In the genomic region with DNA sequence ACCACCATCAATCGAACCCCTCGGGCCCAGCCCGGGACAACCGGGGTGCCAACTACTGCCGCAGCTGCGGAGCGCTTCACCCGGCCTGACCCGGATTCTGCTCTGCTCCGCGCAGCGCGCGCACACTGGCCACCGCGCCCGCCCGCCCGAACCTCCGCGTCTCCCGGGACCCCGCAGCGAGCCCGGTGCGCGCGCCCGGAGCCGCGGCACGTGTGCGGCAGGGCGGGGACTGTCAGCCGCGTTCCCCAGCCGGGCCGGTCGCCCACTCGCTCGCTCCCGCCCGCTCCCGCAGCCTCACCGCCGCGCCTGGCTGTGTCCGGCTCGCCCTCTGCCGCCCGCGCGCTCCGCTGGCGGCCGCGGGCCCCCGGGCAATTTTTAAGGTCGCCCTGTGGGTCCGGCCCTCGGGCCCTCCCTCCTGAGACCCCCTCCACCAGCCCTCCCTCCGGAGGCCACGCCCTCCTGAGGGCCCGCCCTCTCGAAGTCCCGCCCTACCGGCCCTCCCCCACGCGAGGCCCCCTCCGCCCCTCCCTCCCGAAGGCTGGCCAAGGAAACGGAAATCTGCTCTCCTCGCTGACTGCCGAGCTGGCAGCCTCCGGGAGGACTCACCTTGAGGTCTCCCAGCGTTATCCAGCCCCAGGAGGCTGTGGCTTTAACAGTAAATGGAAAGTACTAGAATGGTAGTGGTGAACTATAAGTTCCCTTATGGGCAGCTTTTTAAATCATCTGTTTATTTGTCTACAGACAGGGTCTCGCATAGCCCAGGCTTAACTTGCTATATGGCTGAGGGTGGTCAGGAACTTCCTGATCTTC, we compare ENCODE assay signal across 8 mouse cellular contexts. TPM values are rescaled to one million over a fixed set of nuclear protein-coding genes. Genes with fewer than 3 reads are reported as not detected.
A peak's percentile ranks its signal among the peaks of the same experiment; 100 is the strongest.
DNase-seq lines count a peak whose midpoint lies in the region; ATAC-seq and TF ChIP-seq lines count a peak whose summit lies in the region.

A gene (minus strand): TSS at position 456 of the 810 bp plus-strand sequence.

- 2% methylated on average over 53 of the region's 77 CpGs for WGBS in cerebellum, adult 2 months
- WGBS in forebrain, postnatal 0 days: 1% methylated on average over 60 of the region's 77 CpGs

- TF ChIP-seq CTCF in cerebellum, adult 2 months (IDR thresholded peaks at IDR 0.05; ENCODE audit: borderline replicate concordance, insufficient read depth, low read depth, low read length): no peak
- TF ChIP-seq CTCF in forebrain, postnatal 0 days (IDR thresholded peaks at IDR 0.05; ENCODE audit: low read depth): no peak

- ATAC-seq in forebrain, postnatal 0 days: peak; percentile 94
- ATAC-seq in hematopoietic stem cell, adult 5-6 weeks (replicated peaks in 1 of 2; ENCODE audit: insufficient read depth in 1 of 2, low FRiP score in 2 of 2, low TSS enrichment in 1 of 2, low read depth in 1 of 2, poor library complexity in 2 of 2, severe bottlenecking in 2 of 2): peak; percentile 84

- H3K27me3 ChIP-seq in cerebellum, adult 2 months (ENCODE audit: control insufficient read depth, insufficient read depth, low read length): no peaks in the 10 kb centered on the region
- no peaks in the 10 kb centered on the region for H3K27me3 ChIP-seq in forebrain, postnatal 0 days (ENCODE audit: insufficient read depth, low read length)

- peaks cover 2% of the 10 kb centered on the region; the same call in 1 of the 2 replicates for H3K4me1 ChIP-seq in cerebellum, adult 2 months (ENCODE audit: control insufficient read depth, insufficient read depth, low read length)
- H3K4me1 ChIP-seq in forebrain, postnatal 0 days (ENCODE audit: insufficient read depth): peaks cover 6% of the 10 kb centered on the region; the same call in 1 of the 2 replicates

- peak within 1 kb of the TSS; percentile 90 for H3K27ac ChIP-seq in cerebellum, adult 2 months (ENCODE audit: insufficient read depth, low read length)
- H3K27ac ChIP-seq in forebrain, postnatal 0 days (ENCODE audit: low read depth, low read length): peak within 1 kb of the TSS; percentile 77

- H3K9ac ChIP-seq in forebrain, postnatal 0 days: peak within 1 kb of the TSS; percentile 78

- no peaks in the 10 kb centered on the region for H3K9me3 ChIP-seq in forebrain, postnatal 0 days (ENCODE audit: low read length)

- peak; percentile 90 for TF ChIP-seq POLR2A in cerebellum, adult 2 months (IDR thresholded peaks at IDR 0.05; ENCODE audit: borderline replicate concordance, insufficient read depth, low read length)

- H3K4me3 ChIP-seq in cerebellum, adult 2 months (replicated peaks; ENCODE audit: insufficient read depth, low read depth, low read length): peak within 1 kb of the TSS; percentile 77
- peak within 1 kb of the TSS; percentile 74 for H3K4me3 ChIP-seq in forebrain, postnatal 0 days (ENCODE audit: low read depth, low read length)

- peak; percentile 53 for DNase-seq in MEL-GATA-1-ER (ENCODE audit: extremely low read depth, low read depth)
- peak; percentile 88 to 92 for DNase-seq in cerebellum, adult 2 months
- peak; percentile 91 for DNase-seq in forebrain, postnatal 0 days
- DNase-seq in layer of hippocampus, postnatal 10 days (ENCODE audit: low spot score in 2 of 2): peak; percentile 89 to 92
- DNase-seq in lung, postnatal 10 days: peak; percentile 93
- peak; percentile 92 for DNase-seq in ovary, postnatal 36 days (ENCODE audit: low spot score)
- DNase-seq in thymus, postnatal 25 days: peak; percentile 93

- peak within 1 kb of the TSS; percentile 75 for H3K4me2 ChIP-seq in forebrain, postnatal 0 days (ENCODE audit: low read depth)

- H3K36me3 ChIP-seq in forebrain, postnatal 0 days (ENCODE audit: insufficient read depth): no peaks in the 10 kb centered on the region

RNA-seq across cellular contexts. Expression of the gene that starts here (rescaled TPM):
- 12.1 and 13.1 TPM in 2 replicates for polyA plus RNA-seq in cerebellum, adult 2 months (2012; rRNA removed)
- total RNA-seq in forebrain, postnatal 0 days (2014; rRNA removed): 6.9 and 7.2 TPM in 2 replicates
- 6.0 and 7.3 TPM in 2 replicates for polyA plus RNA-seq in forebrain, postnatal 0 days (2015; fragmentation: Nextera tagmentation; extraction: Ambion mirVana)
- total RNA-seq in hematopoietic stem cell, adult 5-6 weeks (2017): 14.4 and 15.3 TPM in 2 replicates
- total RNA-seq in layer of hippocampus, postnatal 10 days (2021): 1 to 10 TPM; 8.2 to 8.9 TPM

Comparison
In these comparisons a context has a peak if more than half of its experiments do, and no peak if none do; other contexts are left out.
1. Peak in every context shown above with its lines: DNase-seq, ATAC-seq, H3K4me3 ChIP-seq and H3K27ac ChIP-seq.